ENCODE assay signal across 8 mouse cellular contexts in the genomic region with DNA sequence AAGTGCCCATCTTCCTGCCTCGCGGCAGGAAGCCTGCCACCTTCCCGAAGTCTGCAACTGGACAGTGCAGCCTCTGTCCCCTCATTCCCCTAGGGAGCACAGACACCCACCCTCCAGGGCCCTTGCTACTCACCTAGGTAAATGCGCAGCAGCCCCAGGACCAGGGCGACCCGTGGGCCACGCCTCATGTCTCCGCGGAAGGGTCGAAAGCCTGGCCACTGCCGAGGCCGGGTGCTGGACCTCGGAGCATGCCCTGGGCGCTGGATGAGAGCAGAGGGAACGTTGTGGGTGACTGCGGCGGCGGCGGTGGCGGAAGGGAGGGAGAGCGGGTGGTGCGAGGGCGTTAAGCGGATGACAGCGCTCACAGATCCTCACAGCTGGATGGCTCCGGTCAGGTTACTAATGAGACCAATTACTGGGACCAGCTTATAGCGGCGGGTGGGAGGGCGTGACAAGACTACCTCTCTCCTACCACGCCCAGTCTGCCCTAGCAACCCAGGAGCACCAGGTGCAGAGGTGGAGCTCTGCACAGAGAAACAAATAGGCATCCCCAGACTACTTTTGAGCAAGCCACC. TPM values are rescaled to one million over a fixed set of nuclear protein-coding genes. Genes with fewer than 3 reads are reported as not detected.
DNase-seq lines count a peak whose midpoint lies in the region; ATAC-seq lines count a peak whose summit lies in the region.

A gene (minus strand): TSS at position 392 of the 575 bp plus-strand sequence.

- no peak within 1 kb of the TSS for H3K27ac ChIP-seq in neural tube, embryonic 12.5 days

- H3K36me3 ChIP-seq in neural tube, embryonic 12.5 days = no peaks in the 10 kb centered on the region

- H3K4me2 ChIP-seq in neural tube, embryonic 12.5 days (replicated peaks) = peak within 1 kb of the TSS; percentile 80

- ATAC-seq in granulocyte monocyte progenitor cell, adult 5-6 weeks (replicated peaks; ENCODE audit: poor library complexity, severe bottlenecking) = peak; percentile 37; the same call in 1 of the 2 replicates
- peak; percentile 79 for ATAC-seq in neural tube, embryonic 12.5 days (ENCODE audit: low FRiP score, low read depth)

- H3K4me3 ChIP-seq in neural tube, embryonic 12.5 days = peak within 1 kb of the TSS; percentile 39

- H3K4me1 ChIP-seq in neural tube, embryonic 12.5 days = peaks cover 7% of the 10 kb centered on the region

- H3K9ac ChIP-seq in neural tube, embryonic 12.5 days = peak within 1 kb of the TSS; percentile 52; the same call in 1 of the 2 replicates

- H3K9me3 ChIP-seq in neural tube, embryonic 12.5 days = no peaks in the 10 kb centered on the region

- DNase-seq in layer of hippocampus, postnatal 10 days (ENCODE audit: low spot score in 2 of 2) = peak; percentile 20 to 39
- no peak for DNase-seq in layer of hippocampus, postnatal 25 days (ENCODE audit: extremely low spot score in 1 of 2, low spot score in 1 of 2)
- peak; percentile 7 to 9 for DNase-seq in cerebellum, postnatal 36 days
- DNase-seq in left cerebral cortex, adult 8-10 months (ENCODE audit: low spot score in 2 of 2) = peak in 1 of 2 experiments; percentile 13
- no peak for DNase-seq in T-cell, adult 2 months (ENCODE audit: low spot score)
- DNase-seq in testis, postnatal 10 days (ENCODE audit: low spot score) = no peak

- H3K27me3 ChIP-seq in neural tube, embryonic 12.5 days (replicated peaks) = peaks cover 10% of the 10 kb centered on the region; the same call in 1 of the 2 replicates

- under 1% methylated on average over 30 of the region's 30 CpGs for WGBS in neural tube, embryonic 12.5 days

RNA-seq across cellular contexts. Expression of the gene that starts here (rescaled TPM):
- total RNA-seq in layer of hippocampus, postnatal 10 days (2021) = 10 to 100 TPM; 12.8 to 15.8 TPM
- 1 to 10 TPM; 9.1 to 10.0 TPM for total RNA-seq in layer of hippocampus, postnatal 25 days (2021)
- not detected in 2 replicates for total RNA-seq in granulocyte monocyte progenitor cell, adult 5-6 weeks (2014; fragmentation: Nextera tagmentation)
- not detected in 2 replicates for total RNA-seq in granulocyte monocyte progenitor cell, adult 5-6 weeks (2017)
- total RNA-seq in left cerebral cortex, adult 8-10 months (2022) = 10 to 100 TPM; 14.9 to 21.0 (median 17.0) TPM
- polyA plus RNA-seq in neural tube, embryonic 12.5 days (2016; fragmentation: Nextera tagmentation; extraction: Ambion mirVana) = 6.1 and 9.8 TPM in 2 replicates

Comparison
In these comparisons a context has a peak if more than half of its experiments do, and no peak if none do; other contexts are left out.
1. RNA of the gene that starts here (total RNA-seq): 14.9 to 21.0 TPM in left cerebral cortex, adult 8-10 months, 12.8 to 15.8 TPM in layer of hippocampus, postnatal 10 days and 9.1 to 10.0 TPM in layer of hippocampus, postnatal 25 days; not detected in granulocyte monocyte progenitor cell, adult 5-6 weeks; every median in the first group is over 10 times any median in the second.
2. DNase-seq: peak in layer of hippocampus, postnatal 10 days (2 of 2) and cerebellum, postnatal 36 days (2 of 2); none in layer of hippocampus, postnatal 25 days (0 of 2), T-cell, adult 2 months (single experiment) and testis, postnatal 10 days (single experiment).
3. Peak in ATAC-seq in granulocyte monocyte progenitor cell, adult 5-6 weeks; RNA of the gene not detected or under 1 TPM.